Mouse (Mus musculus) brain, embryonic 14.5 days (tissue): ENCODE measurements around the gene Rasal3.

Source experiments
- CTCF ChIP-seq: fragments of 200-500 bp; IDR thresholded peaks from 2 replicates; pipeline ENCODE4 v1.5.1; 2012; ENCODE audit warnings: inconsistent platforms, mild to moderate bottlenecking, moderate library complexity, borderline replicate concordance; ENCODE audit not compliant: insufficient read depth, insufficient read length; ENCODE audit errors: extremely low read depth
- POLR2A ChIP-seq: fragments of 200-500 bp; IDR thresholded peaks from 2 replicates; pipeline ENCODE4 v1.6.1; 2012; ENCODE audit warnings: mild to moderate bottlenecking, inconsistent platforms, borderline replicate concordance; ENCODE audit not compliant: poor library complexity, insufficient read depth, insufficient read length, severe bottlenecking; ENCODE audit errors: extremely low read depth

GRCm38 (mm10) chr17:32419989-32420388 lies 16.6 kb upstream of the Rasal3 start:
- TF ChIP-seq POLR2A (no peak), CTCF (no peak)
